Mouse (Mus musculus): Measurements from ENCODE around the gene Hmga2. TPM values are rescaled to one million over a fixed set of nuclear protein-coding genes. Genes with fewer than 3 reads are reported as not detected.

Gene Hmga2
- total RNA-seq, 1 experiment = 21.6 TPM

- in situ Hi-C loops (cut with MboI; ENCODE audit: low sequenced_read_pairs in 2 of 2, unreplicated experiment in 2 of 2) = no loop called here
- H3K9me3 ChIP-seq (ENCODE audit: control insufficient read depth, insufficient read depth, low read depth, low read length) = no peaks in the 10 kb centered on the region
- H3K27ac ChIP-seq (ENCODE audit: insufficient read depth, low read depth, low read length, poor library complexity, severe bottlenecking) = no peak overlapping the region
- DNase-seq (ENCODE audit: low read depth, low spot score) = no peak
- no peaks in the 10 kb centered on the region for H3K4me1 ChIP-seq (ENCODE audit: control insufficient read depth in 2 of 2, insufficient read depth in 2 of 2, low read length in 2 of 2, poor library complexity in 1 of 2)
- H3K36me3 ChIP-seq (ENCODE audit: control insufficient read depth, insufficient read depth, low read length, poor library complexity, severe bottlenecking) = no peaks in the 10 kb centered on the region
- TF ChIP-seq ZNF384 (IDR thresholded peaks at IDR 0.05; ENCODE audit: low read depth, low read length) = no peak
- no peak for TF ChIP-seq ZC3H11A (IDR thresholded peaks at IDR 0.05; ENCODE audit: borderline replicate concordance, low read depth, low read length)
- no peak for TF ChIP-seq MAFK (IDR thresholded peaks at IDR 0.05; ENCODE audit: insufficient read depth, low read depth, low read length)
- TF ChIP-seq CHD2 (IDR thresholded peaks at IDR 0.05; ENCODE audit: low read depth, low read length) = no peak
- no peak for TF ChIP-seq HCFC1 (IDR thresholded peaks at IDR 0.05; ENCODE audit: borderline replicate concordance, insufficient read depth, low read length)
- H3K9ac ChIP-seq (ENCODE audit: insufficient read depth, low read depth, low read length, poor library complexity, severe bottlenecking) = no peak overlapping the region
- no peak overlapping the region for H3K4me3 ChIP-seq (ENCODE audit: insufficient read depth in 1 of 2, low read depth in 1 of 2, low read length in 2 of 2, poor library complexity in 1 of 2, severe bottlenecking in 1 of 2)
Measured at GRCm38 (mm10) chr10:120426086-120426610, 50.1 kb downstream of the Hmga2 start.

- Histone ChIP-seq H3K4me1 (ENCODE audit: control insufficient read depth in 2 of 2, insufficient read depth in 2 of 2, low read length in 2 of 2, poor library complexity in 1 of 2) (no peaks in the 10 kb centered on the region), H3K9ac (ENCODE audit: insufficient read depth, low read depth, low read length, poor library complexity, severe bottlenecking) (no peak overlapping the region), H3K27ac (ENCODE audit: insufficient read depth, low read depth, low read length, poor library complexity, severe bottlenecking) (no peak overlapping the region), H3K9me3 (ENCODE audit: control insufficient read depth, insufficient read depth, low read depth, low read length) (no peaks in the 10 kb centered on the region), H3K4me3 (ENCODE audit: insufficient read depth in 1 of 2, low read depth in 1 of 2, low read length in 2 of 2, poor library complexity in 1 of 2, severe bottlenecking in 1 of 2) (no peak overlapping the region), H3K36me3 (ENCODE audit: control insufficient read depth, insufficient read depth, low read length, poor library complexity, severe bottlenecking) (no peaks in the 10 kb centered on the region)
- TF ChIP-seq ZNF384 (IDR thresholded peaks at IDR 0.05; ENCODE audit: low read depth, low read length) (no peak), CHD2 (IDR thresholded peaks at IDR 0.05; ENCODE audit: low read depth, low read length) (no peak), HCFC1 (IDR thresholded peaks at IDR 0.05; ENCODE audit: borderline replicate concordance, insufficient read depth, low read length) (no peak), MAFK (IDR thresholded peaks at IDR 0.05; ENCODE audit: insufficient read depth, low read depth, low read length) (no peak), ZC3H11A (IDR thresholded peaks at IDR 0.05; ENCODE audit: borderline replicate concordance, low read depth, low read length) (no peak)
- in situ Hi-C loops (cut with MboI; ENCODE audit: low sequenced_read_pairs in 2 of 2, unreplicated experiment in 2 of 2) = no loop called here
- DNase-seq (ENCODE audit: low read depth, low spot score) = no peak
Measured at GRCm38 (mm10) chr10:120424015-120424414, 52.3 kb downstream of the Hmga2 start.

GRCm38 (mm10) chr10:120423256-120423655, 53.0 kb downstream of the Hmga2 start:
- Histone ChIP-seq H3K4me3 (ENCODE audit: insufficient read depth in 1 of 2, low read depth in 1 of 2, low read length in 2 of 2, poor library complexity in 1 of 2, severe bottlenecking in 1 of 2) (no peak overlapping the region), H3K9me3 (ENCODE audit: control insufficient read depth, insufficient read depth, low read depth, low read length) (no peaks in the 10 kb centered on the region), H3K4me1 (ENCODE audit: control insufficient read depth in 2 of 2, insufficient read depth in 2 of 2, low read length in 2 of 2, poor library complexity in 1 of 2) (no peaks in the 10 kb centered on the region), H3K36me3 (ENCODE audit: control insufficient read depth, insufficient read depth, low read length, poor library complexity, severe bottlenecking) (no peaks in the 10 kb centered on the region), H3K9ac (ENCODE audit: insufficient read depth, low read depth, low read length, poor library complexity, severe bottlenecking) (no peak overlapping the region), H3K27ac (ENCODE audit: insufficient read depth, low read depth, low read length, poor library complexity, severe bottlenecking) (no peak overlapping the region)
- TF ChIP-seq ZNF384 (IDR thresholded peaks at IDR 0.05; ENCODE audit: low read depth, low read length) (no peak), ZC3H11A (IDR thresholded peaks at IDR 0.05; ENCODE audit: borderline replicate concordance, low read depth, low read length) (no peak), HCFC1 (IDR thresholded peaks at IDR 0.05; ENCODE audit: borderline replicate concordance, insufficient read depth, low read length) (no peak), MAFK (IDR thresholded peaks at IDR 0.05; ENCODE audit: insufficient read depth, low read depth, low read length) (no peak), CHD2 (IDR thresholded peaks at IDR 0.05; ENCODE audit: low read depth, low read length) (no peak)
- DNase-seq (ENCODE audit: low read depth, low spot score) = no peak
- in situ Hi-C loops (cut with MboI; ENCODE audit: low sequenced_read_pairs in 2 of 2, unreplicated experiment in 2 of 2) = no loop called here

- DNase-seq (ENCODE audit: low read depth, low spot score) = no peak
- no peak for TF ChIP-seq MAFK (IDR thresholded peaks at IDR 0.05; ENCODE audit: insufficient read depth, low read depth, low read length)
- TF ChIP-seq HCFC1 (IDR thresholded peaks at IDR 0.05; ENCODE audit: borderline replicate concordance, insufficient read depth, low read length) = no peak
- no peak for TF ChIP-seq ZC3H11A (IDR thresholded peaks at IDR 0.05; ENCODE audit: borderline replicate concordance, low read depth, low read length)
- TF ChIP-seq ZNF384 (IDR thresholded peaks at IDR 0.05; ENCODE audit: low read depth, low read length) = no peak
- no peak for TF ChIP-seq CHD2 (IDR thresholded peaks at IDR 0.05; ENCODE audit: low read depth, low read length)
- H3K4me1 ChIP-seq (ENCODE audit: control insufficient read depth in 2 of 2, insufficient read depth in 2 of 2, low read length in 2 of 2, poor library complexity in 1 of 2) = no peaks in the 10 kb centered on the region
- H3K4me3 ChIP-seq (ENCODE audit: insufficient read depth in 1 of 2, low read depth in 1 of 2, low read length in 2 of 2, poor library complexity in 1 of 2, severe bottlenecking in 1 of 2) = no peak overlapping the region
- in situ Hi-C loops (cut with MboI; ENCODE audit: low sequenced_read_pairs in 2 of 2, unreplicated experiment in 2 of 2) = no loop called here
- no peaks in the 10 kb centered on the region for H3K9me3 ChIP-seq (ENCODE audit: control insufficient read depth, insufficient read depth, low read depth, low read length)
- H3K27ac ChIP-seq (ENCODE audit: insufficient read depth, low read depth, low read length, poor library complexity, severe bottlenecking) = no peak overlapping the region
- H3K36me3 ChIP-seq (ENCODE audit: control insufficient read depth, insufficient read depth, low read length, poor library complexity, severe bottlenecking) = no peaks in the 10 kb centered on the region
- H3K9ac ChIP-seq (ENCODE audit: insufficient read depth, low read depth, low read length, poor library complexity, severe bottlenecking) = no peak overlapping the region
Measured at GRCm38 (mm10) chr10:120422820-120423219, 53.4 kb downstream of the Hmga2 start.

GRCm38 (mm10) chr10:120422050-120422449, 54.2 kb downstream of the Hmga2 start:
- Histone ChIP-seq H3K9me3 (ENCODE audit: control insufficient read depth, insufficient read depth, low read depth, low read length) (no peaks in the 10 kb centered on the region), H3K9ac (ENCODE audit: insufficient read depth, low read depth, low read length, poor library complexity, severe bottlenecking) (no peak overlapping the region), H3K4me3 (ENCODE audit: insufficient read depth in 1 of 2, low read depth in 1 of 2, low read length in 2 of 2, poor library complexity in 1 of 2, severe bottlenecking in 1 of 2) (no peak overlapping the region), H3K36me3 (ENCODE audit: control insufficient read depth, insufficient read depth, low read length, poor library complexity, severe bottlenecking) (no peaks in the 10 kb centered on the region), H3K27ac (ENCODE audit: insufficient read depth, low read depth, low read length, poor library complexity, severe bottlenecking) (no peak overlapping the region), H3K4me1 (ENCODE audit: control insufficient read depth in 2 of 2, insufficient read depth in 2 of 2, low read length in 2 of 2, poor library complexity in 1 of 2) (no peaks in the 10 kb centered on the region)
- in situ Hi-C loops (cut with MboI; ENCODE audit: low sequenced_read_pairs in 2 of 2, unreplicated experiment in 2 of 2) = no loop called here
- DNase-seq (ENCODE audit: low read depth, low spot score) = no peak
- TF ChIP-seq CHD2 (IDR thresholded peaks at IDR 0.05; ENCODE audit: low read depth, low read length) (no peak), ZC3H11A (IDR thresholded peaks at IDR 0.05; ENCODE audit: borderline replicate concordance, low read depth, low read length) (no peak), MAFK (IDR thresholded peaks at IDR 0.05; ENCODE audit: insufficient read depth, low read depth, low read length) (no peak), HCFC1 (IDR thresholded peaks at IDR 0.05; ENCODE audit: borderline replicate concordance, insufficient read depth, low read length) (no peak), ZNF384 (IDR thresholded peaks at IDR 0.05; ENCODE audit: low read depth, low read length) (no peak)

All from ES-E14 (cell line).